Mouse (Mus musculus): ENCODE measurements around the gene Ramp2.

The Ramp2 gene

DNA sequence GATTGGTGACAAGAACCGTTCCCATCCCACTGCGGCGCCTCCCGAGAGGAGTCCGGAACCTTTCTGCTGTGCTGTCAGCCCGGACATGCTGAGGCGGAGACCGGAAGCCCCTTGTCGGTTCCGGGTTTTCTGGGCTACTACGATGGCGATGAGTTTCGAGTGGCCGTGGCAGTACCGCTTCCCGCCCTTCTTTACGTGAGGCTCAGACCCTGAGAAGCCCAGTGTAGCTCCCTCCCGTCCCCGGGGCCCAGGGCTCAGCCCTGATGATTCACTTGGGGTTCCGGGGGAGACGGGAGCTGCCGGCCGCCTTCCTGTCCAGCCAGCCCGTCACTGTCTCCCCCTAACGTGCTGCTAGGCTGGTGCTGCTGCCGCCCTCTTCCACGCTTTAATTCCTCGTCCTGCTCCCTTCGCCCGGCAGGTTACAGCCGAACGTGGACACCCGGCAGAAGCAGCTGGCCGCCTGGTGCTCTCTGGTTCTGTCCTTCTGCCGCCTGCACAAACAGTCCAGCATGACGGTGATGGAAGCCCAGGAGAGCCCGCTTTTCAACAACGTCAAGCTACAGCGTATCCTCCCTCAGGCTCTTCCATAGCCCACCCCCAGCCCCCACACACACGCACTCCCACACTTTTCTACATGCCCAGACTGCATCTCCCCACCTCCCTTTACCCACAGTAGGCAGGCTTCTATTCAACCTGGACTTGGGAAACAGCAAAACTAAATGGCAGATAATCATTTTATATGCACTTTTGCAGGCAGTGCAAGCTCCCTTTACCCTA is 8.0 kb downstream of the Ramp2 start, which contains the start of gene Vps25:
Gene Vps25 (plus strand): TSS at position 95 of the 777 bp plus-strand sequence.
- TF ChIP-seq GATA4 (IDR thresholded peaks at IDR 0.05; ENCODE audit: insufficient replicate concordance, low read length), result no peak; the same call in 1 of the 2 replicates

GRCm38 (mm10) chr11:101255826-101256775 is 10.3 kb downstream of the Ramp2 start:
- no peak for TF ChIP-seq GATA4 (IDR thresholded peaks at IDR 0.05; ENCODE audit: insufficient replicate concordance, low read length)

DNA sequence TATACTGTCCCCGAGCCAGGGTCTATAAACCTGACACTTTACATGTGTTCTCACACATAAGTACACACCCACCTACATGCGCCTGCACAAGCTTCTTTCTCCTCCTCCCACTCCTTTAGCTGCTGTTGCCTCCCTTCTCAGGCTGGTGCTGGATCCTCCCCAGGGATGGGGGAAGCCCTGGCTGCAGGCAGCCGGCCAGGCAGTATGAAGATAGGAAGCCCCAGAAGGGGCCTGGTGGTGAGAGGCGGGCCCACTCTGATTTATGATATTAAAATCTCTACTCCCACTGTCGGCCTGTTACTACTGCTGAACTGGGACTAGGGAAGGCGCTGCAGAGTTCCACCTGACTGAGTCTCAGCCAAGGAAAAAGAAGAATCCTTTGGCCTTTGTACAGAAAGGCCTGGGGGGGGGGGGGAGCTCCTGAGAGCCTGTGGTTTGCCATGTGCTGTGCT is 13.5 kb downstream of the Ramp2 start:
- TF ChIP-seq GATA4 (IDR thresholded peaks at IDR 0.05; ENCODE audit: insufficient replicate concordance, low read length), result no peak

DNA sequence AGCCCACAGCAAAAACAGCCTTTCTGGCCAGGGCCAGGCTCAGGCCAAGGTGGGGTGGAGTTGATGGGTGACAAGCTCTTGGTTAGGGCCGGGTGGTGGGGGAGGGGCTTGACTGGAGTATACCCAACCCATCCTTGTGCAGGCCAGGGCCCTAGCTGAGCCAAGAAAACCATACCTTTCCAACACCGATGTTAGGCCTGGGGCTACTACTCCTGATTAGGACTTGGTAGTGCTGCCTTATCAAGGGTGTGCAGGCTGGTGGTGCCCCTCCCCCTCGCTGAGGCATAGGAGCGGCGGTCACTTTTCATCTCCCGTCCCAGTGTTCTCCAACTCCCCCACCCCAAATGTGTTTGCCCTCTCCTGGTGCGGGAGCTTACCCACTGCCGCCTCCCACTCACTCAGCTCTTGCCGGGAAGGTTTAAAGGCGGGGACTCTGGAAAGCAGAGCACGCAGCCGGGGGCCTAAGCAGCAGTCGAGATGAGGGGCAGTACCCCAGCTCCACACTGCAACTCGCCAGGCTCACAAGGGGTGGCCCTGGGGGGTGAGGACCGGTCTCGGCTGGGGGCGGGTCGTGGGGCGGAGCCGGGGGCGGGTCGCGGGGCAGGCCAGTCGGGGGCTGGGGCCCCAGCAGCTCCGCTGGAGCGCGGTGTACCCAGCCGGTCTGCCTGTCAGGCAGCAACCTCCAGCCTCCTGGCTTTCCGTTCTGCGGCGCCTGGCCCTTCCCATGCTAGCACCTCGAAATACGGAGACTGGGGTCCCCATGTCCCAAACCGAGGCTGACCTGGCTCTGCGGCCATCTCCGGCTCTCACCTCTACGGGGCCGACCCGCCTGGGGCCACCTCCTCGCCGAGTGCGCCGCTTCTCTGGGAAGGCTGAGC is 14.4 kb downstream of the Ramp2 start, which contains the start of gene Wnk4:
Gene Wnk4 (plus strand): TSS at position 620 of the 878 bp plus-strand sequence.
- TF ChIP-seq GATA4 (IDR thresholded peaks at IDR 0.05; ENCODE audit: insufficient replicate concordance, low read length), result no peak

- TF ChIP-seq GATA4 (IDR thresholded peaks at IDR 0.05; ENCODE audit: insufficient replicate concordance, low read length), result no peak
Observed at GRCm38 (mm10) chr11:101260826-101261380, 15.1 kb downstream of the Ramp2 start.

DNA sequence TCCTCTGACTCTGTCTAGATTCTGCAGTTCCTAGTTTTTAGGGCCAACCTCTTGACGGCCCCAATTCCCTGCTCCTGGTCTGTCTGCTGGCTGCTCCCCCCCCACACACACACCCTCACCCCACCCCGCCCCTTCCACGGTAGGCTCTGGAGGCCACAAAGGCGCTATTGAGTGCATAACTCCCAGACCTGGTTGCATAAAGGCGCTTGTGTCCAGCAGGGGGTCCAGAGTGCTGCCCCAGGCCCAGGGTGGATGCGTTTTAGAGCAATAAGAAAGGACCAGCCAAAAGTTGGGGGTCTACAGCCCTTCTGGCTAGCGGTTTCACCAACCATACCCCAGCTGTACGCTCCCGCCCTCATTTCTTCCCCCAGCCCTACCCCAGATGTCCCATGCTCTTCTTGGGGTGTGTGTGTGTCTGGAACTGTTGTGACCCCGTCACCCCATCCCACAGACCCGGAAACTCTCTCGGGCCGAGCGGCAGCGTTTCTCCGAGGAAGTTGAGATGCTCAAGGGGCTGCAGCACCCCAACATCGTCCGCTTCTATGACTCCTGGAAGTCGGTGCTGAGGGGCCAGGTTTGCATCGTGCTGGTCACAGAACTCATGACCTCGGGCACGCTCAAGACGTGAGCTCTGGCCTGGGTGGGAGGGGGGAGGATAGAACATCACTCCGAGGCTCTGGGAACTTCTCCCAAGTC is 16.6 kb downstream of the Ramp2 start:
- TF ChIP-seq GATA4 (IDR thresholded peaks at IDR 0.05; ENCODE audit: insufficient replicate concordance, low read length), result no peak

DNA sequence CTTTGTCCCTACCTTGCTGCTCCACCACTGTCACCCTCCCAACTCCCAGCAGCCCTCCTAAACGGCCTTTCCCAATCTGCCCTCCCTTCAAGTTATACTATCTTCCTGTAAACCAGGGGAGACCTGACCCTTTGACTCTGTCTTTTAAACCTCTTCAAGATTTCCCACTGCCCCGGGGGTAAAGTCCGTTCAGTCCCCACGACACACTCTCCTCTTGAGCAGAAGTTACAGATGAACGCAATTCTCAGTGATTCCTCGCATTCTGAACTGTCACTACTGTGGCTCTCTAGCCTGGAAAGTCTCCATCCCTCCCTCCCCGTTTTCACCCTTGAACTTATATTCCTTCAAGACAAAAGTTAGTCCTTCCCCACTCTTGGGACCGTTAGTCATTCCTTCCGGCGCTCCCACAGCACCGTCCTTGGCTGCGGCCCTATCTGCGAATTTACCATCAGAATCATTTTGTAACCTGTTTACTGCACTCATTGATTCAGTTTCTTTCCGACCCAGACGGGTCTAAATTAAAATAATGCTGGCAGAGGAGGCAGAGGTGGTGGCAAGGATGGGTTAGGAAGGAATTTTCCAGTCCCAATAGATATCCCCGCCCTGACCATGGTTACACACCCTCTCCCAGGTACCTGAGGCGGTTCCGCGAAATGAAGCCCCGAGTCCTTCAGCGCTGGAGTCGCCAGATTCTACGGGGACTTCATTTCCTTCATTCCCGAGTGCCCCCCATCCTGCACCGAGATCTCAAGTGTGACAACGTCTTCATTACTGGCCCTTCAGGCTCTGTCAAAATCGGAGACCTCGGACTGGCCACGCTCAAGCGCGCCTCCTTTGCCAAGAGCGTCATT is 17.5 kb downstream of the Ramp2 start:
- TF ChIP-seq GATA4 (IDR thresholded peaks at IDR 0.05; ENCODE audit: insufficient replicate concordance, low read length), result no peak

DNA sequence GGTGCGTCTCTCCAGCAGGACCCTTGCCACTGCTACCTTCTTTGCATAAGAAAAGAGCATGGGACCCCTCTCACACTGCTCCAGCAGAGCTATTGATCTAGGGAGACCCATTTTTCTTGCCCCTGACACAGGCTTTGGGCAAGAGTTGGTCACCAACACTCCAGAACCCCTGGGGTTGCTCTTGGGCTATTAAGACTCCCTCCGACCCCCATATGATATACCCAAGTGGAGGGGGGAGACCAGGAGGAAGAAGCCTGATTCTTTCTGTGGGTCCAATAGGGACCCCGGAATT is 18.1 kb downstream of the Ramp2 start:
- TF ChIP-seq GATA4 (IDR thresholded peaks at IDR 0.05; ENCODE audit: insufficient replicate concordance, low read length), result no peak

DNA sequence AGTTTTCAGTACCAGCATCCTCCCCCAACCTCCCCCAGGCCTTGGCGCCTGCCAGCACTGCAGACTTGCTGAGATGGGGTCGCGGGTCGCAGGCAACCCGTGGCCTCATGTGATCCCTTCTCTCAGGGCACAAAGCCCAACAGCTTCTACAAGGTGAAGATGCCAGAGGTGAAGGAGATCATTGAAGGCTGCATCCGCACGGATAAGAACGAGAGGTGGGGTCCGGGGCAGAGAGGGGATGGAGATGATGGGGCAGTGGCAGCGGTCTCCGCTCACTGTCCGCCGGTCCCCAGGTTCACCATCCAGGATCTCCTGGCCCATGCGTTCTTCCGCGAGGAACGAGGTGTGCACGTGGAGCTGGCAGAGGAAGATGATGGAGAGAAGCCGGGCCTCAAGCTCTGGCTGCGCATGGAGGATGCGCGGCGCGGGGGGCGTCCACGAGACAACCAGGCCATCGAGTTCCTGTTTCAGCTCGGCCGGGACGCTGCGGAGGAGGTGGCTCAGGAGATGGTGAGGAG is 19.2 kb downstream of the Ramp2 start:
- no peak for TF ChIP-seq GATA4 (IDR thresholded peaks at IDR 0.05; ENCODE audit: insufficient replicate concordance, low read length)

- no peak for TF ChIP-seq GATA4 (IDR thresholded peaks at IDR 0.05; ENCODE audit: insufficient replicate concordance, low read length)
Observed at GRCm38 (mm10) chr11:101265906-101266305, 20.1 kb downstream of the Ramp2 start.

- no peak for TF ChIP-seq GATA4 (IDR thresholded peaks at IDR 0.05; ENCODE audit: insufficient replicate concordance, low read length)
Observed at GRCm38 (mm10) chr11:101269577-101270116, 23.8 kb downstream of the Ramp2 start.

DNA sequence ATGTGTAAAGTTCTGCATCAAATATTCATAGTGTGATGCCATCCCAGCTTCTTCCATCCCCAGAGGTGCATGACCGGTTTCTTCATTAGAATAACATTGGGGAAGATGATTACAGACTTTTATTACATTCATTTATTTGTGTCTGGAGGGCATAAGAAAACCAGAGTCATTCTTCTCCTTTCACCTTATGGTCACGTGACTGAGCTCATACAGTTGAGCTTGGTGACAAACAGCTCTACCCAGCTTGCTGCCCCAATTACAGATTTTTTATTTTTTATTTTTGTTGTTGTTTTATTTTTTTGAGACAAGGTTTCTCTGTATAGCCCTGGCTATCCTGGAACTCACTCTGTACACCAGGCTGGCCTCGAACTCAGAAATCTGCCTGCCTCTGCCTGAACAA is 26.6 kb downstream of the Ramp2 start:
- TF ChIP-seq GATA4 (IDR thresholded peaks at IDR 0.05; ENCODE audit: insufficient replicate concordance, low read length), result no peak

DNA sequence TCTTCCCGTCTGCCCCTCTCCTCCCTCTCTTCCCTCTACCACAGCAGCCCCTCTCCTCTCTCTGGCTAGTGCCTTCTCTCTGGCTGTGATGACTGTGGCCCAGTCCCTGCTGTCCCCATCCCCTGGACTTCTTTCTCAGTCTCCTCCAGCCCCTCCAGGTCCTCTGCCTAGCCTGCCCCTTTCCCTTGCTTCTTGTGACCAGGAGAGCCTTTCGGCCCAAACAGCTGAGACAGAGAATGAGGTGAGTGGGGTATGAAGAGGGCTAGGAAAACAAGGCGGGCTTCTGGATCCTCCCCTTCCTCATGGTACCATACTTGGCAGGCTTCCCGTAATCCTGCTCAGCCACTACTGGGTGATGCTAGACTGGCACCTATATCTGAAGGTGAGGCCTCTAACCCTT is 29.5 kb downstream of the Ramp2 start:
- TF ChIP-seq GATA4 (IDR thresholded peaks at IDR 0.05; ENCODE audit: insufficient replicate concordance, low read length), result no peak

Data from liver, adult (tissue).